Mouse (Mus musculus): ENCODE measurements around the gene Rptor. TPM values are rescaled to one million over a fixed set of nuclear protein-coding genes. Genes with fewer than 3 reads are reported as not detected.
A peak's percentile ranks its signal among the peaks of the same experiment; 100 is the strongest.

Gene Rptor
- total RNA-seq, 2 experiments from 2014 or later: 24.9 to 32.5 TPM

GRCm38 (mm10) chr11:119710822-119711221, 108.1 kb downstream of the Rptor start:
- intact Hi-C loops (cut with DNase I): no loop called here
- 0 out of 2 replicates have a peak overlapping the region, but pooled peaks have one; percentile 6 for H3K27ac ChIP-seq
- TF ChIP-seq CTCF (IDR thresholded peaks at IDR 0.05): no peak

GRCm38 (mm10) chr11:119715437-119715836, 112.7 kb downstream of the Rptor start:
- Histone ChIP-seq H3K27ac (no peak overlapping the region), H3K4me3 (no peak overlapping the region)
- intact Hi-C loops (cut with DNase I): no loop called here
- no peak for TF ChIP-seq CTCF (IDR thresholded peaks at IDR 0.05)
- DNase-seq: no peak

More at GRCm38 (mm10) chr11:119710822-119711221, 108.1 kb downstream of the Rptor start:
- DNase-seq: no peak
- H3K4me3 ChIP-seq: no peak overlapping the region

- no peak for DNase-seq
- H3K27ac ChIP-seq: no peak overlapping the region
- TF ChIP-seq CTCF (IDR thresholded peaks at IDR 0.05): no peak
- no peak overlapping the region for H3K4me3 ChIP-seq
- intact Hi-C loops (cut with DNase I): no loop called here
Observed at GRCm38 (mm10) chr11:119715841-119716596, 113.3 kb downstream of the Rptor start.

GRCm38 (mm10) chr11:119718115-119718514, 115.4 kb downstream of the Rptor start:
- intact Hi-C loops (cut with DNase I): no loop called here
- no peak for TF ChIP-seq CTCF (IDR thresholded peaks at IDR 0.05)
- Histone ChIP-seq H3K27ac (no peak overlapping the region), H3K4me3 (no peak overlapping the region)
- DNase-seq: no peak

GRCm38 (mm10) chr11:119720101-119721048, 117.7 kb downstream of the Rptor start:
- peak; percentile 72 for DNase-seq
- Histone ChIP-seq H3K27ac (peak overlapping the region; percentile 78), H3K4me3 (no peak overlapping the region)
- TF ChIP-seq CTCF (IDR thresholded peaks at IDR 0.05): no peak
- intact Hi-C loops (cut with DNase I): loop anchor here (2.0 kb wide), 1 partner anchor 54 kb away; no protein-coding TSS in a partner anchor

- DNase-seq: no peak
- no peak for TF ChIP-seq CTCF (IDR thresholded peaks at IDR 0.05)
- Histone ChIP-seq H3K27ac (no peak overlapping the region), H3K4me3 (no peak overlapping the region)
- intact Hi-C loops (cut with DNase I): no loop called here
Observed at GRCm38 (mm10) chr11:119724709-119725108, 122.0 kb downstream of the Rptor start.

- DNase-seq: no peak
- TF ChIP-seq CTCF (IDR thresholded peaks at IDR 0.05): no peak
- H3K4me3 ChIP-seq: no peak overlapping the region
- intact Hi-C loops (cut with DNase I): loop anchor here (5.0 kb wide), 1 partner anchor 129 kb away; the partner anchor contains the start of gene Rptor
- peak overlapping the region; percentile 76 for H3K27ac ChIP-seq
Observed at GRCm38 (mm10) chr11:119731382-119731781, 128.7 kb downstream of the Rptor start.

GRCm38 (mm10) chr11:119732362-119732761, 129.7 kb downstream of the Rptor start:
- Histone ChIP-seq H3K27ac (peak overlapping the region; percentile 76), H3K4me3 (no peak overlapping the region)
- TF ChIP-seq CTCF (IDR thresholded peaks at IDR 0.05): no peak
- no peak for DNase-seq
- intact Hi-C loops (cut with DNase I): loop anchor here (5.0 kb wide), 1 partner anchor 130 kb away; the partner anchor contains the start of gene Rptor

- intact Hi-C loops (cut with DNase I): loop anchor here (5.0 kb wide), 1 partner anchor 131 kb away; the partner anchor contains the start of gene Rptor
- peak overlapping the region; percentile 11 for H3K4me3 ChIP-seq
- no peak for DNase-seq
- H3K27ac ChIP-seq: peak overlapping the region; percentile 76
- TF ChIP-seq CTCF (IDR thresholded peaks at IDR 0.05): no peak
Observed at GRCm38 (mm10) chr11:119732961-119733656, 130.4 kb downstream of the Rptor start.

- intact Hi-C loops (cut with DNase I): loop anchor here (5.0 kb wide), 1 partner anchor 131 kb away; the partner anchor contains the start of gene Rptor
- TF ChIP-seq CTCF (IDR thresholded peaks at IDR 0.05): no peak
- DNase-seq: no peak
- no peak overlapping the region for H3K4me3 ChIP-seq
- peak overlapping the region; percentile 76 for H3K27ac ChIP-seq
Observed at GRCm38 (mm10) chr11:119733657-119733990, 130.9 kb downstream of the Rptor start.

GRCm38 (mm10) chr11:119735152-119735551, 132.4 kb downstream of the Rptor start:
- intact Hi-C loops (cut with DNase I): no loop called here
- Histone ChIP-seq H3K4me3 (no peak overlapping the region), H3K27ac (no peak overlapping the region)
- DNase-seq: no peak
- TF ChIP-seq CTCF (IDR thresholded peaks at IDR 0.05): no peak

All from gastrocnemius, adult 2 months (tissue).